Mouse (Mus musculus) cortical plate, adult 2 months (tissue): ENCODE measurements around the gene Asl.

Experiments used
- CTCF ChIP-seq: fragments of 200-500 bp; IDR thresholded peaks from 2 replicates; pipeline ENCODE4 v1.5.1; 2011; ENCODE audit warnings: mild to moderate bottlenecking, control low read depth, low read length; ENCODE audit not compliant: insufficient read depth; ENCODE audit errors: extremely low read depth
- POLR2A ChIP-seq: fragments of 200-500 bp; IDR thresholded peaks from 2 replicates; pipeline ENCODE4 v1.6.1; 2011; ENCODE audit warnings: mild to moderate bottlenecking, low read length, control low read depth; ENCODE audit not compliant: insufficient read depth; ENCODE audit errors: extremely low read depth

- TF ChIP-seq CTCF (no peak), POLR2A (no peak)
Observed at GRCm38 (mm10) chr5:130027696-130028095, 1.4 kb downstream of the Asl start.
